32 mouse cellular contexts compared by ENCODE assay signal in genomic region chr8:72208582-72208981, GRCm38 (mm10). TPM values are rescaled to one million over a fixed set of nuclear protein-coding genes. Genes with fewer than 3 reads are reported as not detected.
A peak's percentile ranks its signal among the peaks of the same experiment; 100 is the strongest.
DNase-seq lines count a peak whose midpoint lies in the region; ATAC-seq and TF ChIP-seq lines count a peak whose summit lies in the region.
"Had no signal": no experiment of that assay in that cellular context is flagged by ENCODE, and none has a peak within 500 bp of the region (broad histone marks: within the 10 kb centered on the region; RNA-seq: fewer than 3 reads in every experiment).

No protein-coding gene starts in this region.

- H3K79me2 ChIP-seq in liver, adult 2 months (ENCODE audit: control insufficient read depth, insufficient read depth, low read length): no peaks in the 10 kb centered on the region

- TF ChIP-seq POLR2A in liver, adult 2 months (IDR thresholded peaks at IDR 0.05; ENCODE audit: extremely low read depth, insufficient read depth, low read length): no peak

- H3K27me3 ChIP-seq in liver, adult 2 months (ENCODE audit: control insufficient read depth, insufficient read depth, low read length): no peaks in the 10 kb centered on the region
- H3K27me3 ChIP-seq: CH12.LX; embryonic facial prominence, embryonic 13.5 days; embryonic facial prominence, embryonic 15.5 days had no signal

- peak overlapping the region; percentile 57; the same call in 1 of the 2 replicates for H3K27ac ChIP-seq in liver, adult 2 months (replicated peaks; ENCODE audit: insufficient read depth, low read depth, low read length)
- H3K27ac ChIP-seq: embryonic facial prominence, embryonic 13.5 days; embryonic facial prominence, embryonic 15.5 days; forebrain, embryonic 10.5 days; forebrain, embryonic 12.5 days had no signal

- H3K4me3 ChIP-seq in liver, adult 2 months (ENCODE audit: insufficient read depth, low read depth, low read length): no peak overlapping the region
- H3K4me3 ChIP-seq: embryonic facial prominence, embryonic 13.5 days; embryonic facial prominence, embryonic 15.5 days; erythroblast, embryonic 14.5 days; forebrain, embryonic 10.5 days; forebrain, embryonic 12.5 days had no signal

- no peak for TF ChIP-seq CTCF in liver, adult 2 months (IDR thresholded peaks at IDR 0.05; ENCODE audit: low read depth, low read length)

- WGBS in liver, adult 2 months: 48% methylated on average over 1 of the region's 1 CpGs

- ATAC-seq in granulocyte monocyte progenitor cell, adult 5-6 weeks (replicated peaks; ENCODE audit: poor library complexity, severe bottlenecking): peak; percentile 64
- ATAC-seq in megakaryocyte progenitor cell, adult 5-6 weeks (replicated peaks; ENCODE audit: poor library complexity): 0 out of 2 replicates have a peak, but pooled peaks have one; percentile 15
- no peak for ATAC-seq in frontal cortex, adult (ENCODE audit: low TSS enrichment)
- ATAC-seq: activated CD4-positive, CD25-positive, alpha-beta regulatory T cell, adult 4 months; CD4-positive, CD25-positive, alpha-beta regulatory T cell, adult 4 months; forebrain, embryonic 14.5 days; forebrain, embryonic 16.5 days; Patski had no signal

- H3K9ac ChIP-seq in liver, adult 2 months (ENCODE audit: low read depth, low read length): no peak overlapping the region
- H3K9ac ChIP-seq: embryonic facial prominence, embryonic 13.5 days; embryonic facial prominence, embryonic 15.5 days; forebrain, embryonic 12.5 days had no signal

- DNase-seq in liver, adult 2 months (ENCODE audit: extremely low read depth, low read depth, low spot score): peak; percentile 56
- DNase-seq in liver (no peak), 416B (ENCODE audit: low read depth) (peak; percentile 61)
- DNase-seq in embryo, embryonic 9.5 days (ENCODE audit: extremely low spot score): no peak
- no peak for DNase-seq in layer of hippocampus, postnatal 10 days (ENCODE audit: low spot score in 2 of 2)
- DNase-seq: adrenal gland, adult 8-10 months; adrenal gland, postnatal 14 days; adrenal gland, postnatal 36 days; B cell, adult 2 months; cerebellum, adult 11-12 months; cerebellum, adult 2 months; cerebellum, adult 9-10 months; cerebellum, postnatal 10 days; cerebellum, postnatal 25 days had no signal

- H3K36me3 ChIP-seq in liver, adult 2 months (ENCODE audit: control insufficient read depth, insufficient read depth, low read length): no peaks in the 10 kb centered on the region
- H3K36me3 ChIP-seq: embryonic facial prominence, embryonic 13.5 days; embryonic facial prominence, embryonic 15.5 days; forebrain, embryonic 10.5 days; forebrain, embryonic 12.5 days; G1E had no signal

- peaks cover 1% of the 10 kb centered on the region; the same call in 1 of the 2 replicates for H3K4me1 ChIP-seq in liver, adult 2 months (ENCODE audit: control insufficient read depth, insufficient read depth, low read length)
- H3K4me1 ChIP-seq: embryonic facial prominence, embryonic 13.5 days; embryonic facial prominence, embryonic 15.5 days; forebrain, embryonic 10.5 days; forebrain, embryonic 12.5 days had no signal

RNA-seq across cellular contexts. Expression of gene Cib3, which starts 4.1 kb away (rescaled TPM):
- total RNA-seq in liver, adult 2 months (2014; rRNA removed): 1.1 and 2.6 TPM in 2 replicates
- 0.60 and 1.5 TPM in 2 replicates for polyA plus RNA-seq in liver, adult 2 months (2012; rRNA removed)
- 0.64 TPM in 1 of 2 replicates, not detected in the other for total RNA-seq in granulocyte monocyte progenitor cell, adult 5-6 weeks (2014; fragmentation: Nextera tagmentation)
- total RNA-seq in granulocyte monocyte progenitor cell, adult 5-6 weeks (2017): not detected in 2 replicates
- not detected in 2 replicates for total RNA-seq in megakaryocyte progenitor cell, adult 5-6 weeks (2015)
- not detected in 2 replicates for total RNA-seq in megakaryocyte progenitor cell, adult 5-6 weeks (2017)
- not detected for total RNA-seq in layer of hippocampus, postnatal 10 days (2021)
- total RNA-seq: adrenal gland, adult 18-20 months; adrenal gland, postnatal 14 days; CH12.LX; G1E had no signal
- polyA plus RNA-seq: cerebellum, adult 2 months; cortical plate, adult 2 months; embryonic facial prominence, embryonic 11.5 days; embryonic facial prominence, embryonic 13.5 days; erythroblast, embryonic 14.5 days; forebrain, embryonic 10.5 days; forebrain, embryonic 12.5 days; forebrain, embryonic 14.5 days; forebrain, embryonic 16.5 days; G1E; Patski had no signal

RNA-seq across cellular contexts. Expression of gene Gm11034, which starts 4.9 kb away (rescaled TPM):
- total RNA-seq in liver, adult 2 months (2014; rRNA removed): not detected in 2 replicates
- not detected in 2 replicates for polyA plus RNA-seq in liver, adult 2 months (2012; rRNA removed)
- total RNA-seq in granulocyte monocyte progenitor cell, adult 5-6 weeks (2014; fragmentation: Nextera tagmentation): not detected in 2 replicates
- total RNA-seq in granulocyte monocyte progenitor cell, adult 5-6 weeks (2017): not detected in 2 replicates
- total RNA-seq in megakaryocyte progenitor cell, adult 5-6 weeks (2015): not detected in 2 replicates
- not detected in 2 replicates for total RNA-seq in megakaryocyte progenitor cell, adult 5-6 weeks (2017)
- total RNA-seq in layer of hippocampus, postnatal 10 days (2021): not detected
- total RNA-seq: adrenal gland, adult 18-20 months; adrenal gland, adult 8-10 months; adrenal gland, postnatal 14 days; adrenal gland, postnatal 36 days; CH12.LX; G1E had no signal
- polyA plus RNA-seq: activated CD4-positive, CD25-positive, alpha-beta regulatory T cell, adult 4 months; CD4-positive, CD25-positive, alpha-beta regulatory T cell, adult 4 months; cerebellum, adult 2 months; cortical plate, adult 2 months; embryonic facial prominence, embryonic 11.5 days; embryonic facial prominence, embryonic 13.5 days; embryonic facial prominence, embryonic 15.5 days; erythroblast, embryonic 14.5 days; forebrain, embryonic 10.5 days; forebrain, embryonic 12.5 days; forebrain, embryonic 14.5 days; forebrain, embryonic 16.5 days; G1E; Patski had no signal

RNA-seq across cellular contexts. Expression of gene Fam32a, which starts 10.9 kb away (rescaled TPM):
- total RNA-seq in liver, adult 2 months (2014; rRNA removed): 28.6 and 29.5 TPM in 2 replicates
- polyA plus RNA-seq in liver, adult 2 months (2012; rRNA removed): 18.8 and 28.4 TPM in 2 replicates
- total RNA-seq in granulocyte monocyte progenitor cell, adult 5-6 weeks (2014; fragmentation: Nextera tagmentation): 47.5 and 52.6 TPM in 2 replicates
- 42.1 and 42.9 TPM in 2 replicates for total RNA-seq in granulocyte monocyte progenitor cell, adult 5-6 weeks (2017)
- 40.5 and 44.9 TPM in 2 replicates for total RNA-seq in megakaryocyte progenitor cell, adult 5-6 weeks (2015)
- 37.5 and 39.1 TPM in 2 replicates for total RNA-seq in megakaryocyte progenitor cell, adult 5-6 weeks (2017)
- total RNA-seq in layer of hippocampus, postnatal 10 days (2021): 10 to 100 TPM; 62.5 to 65.8 TPM

RNA-seq across cellular contexts. Expression of gene Hsh2d, which starts 19.1 kb away (rescaled TPM):
- total RNA-seq in liver, adult 2 months (2014; rRNA removed): 0.07 and 0.18 TPM in 2 replicates
- polyA plus RNA-seq in liver, adult 2 months (2012; rRNA removed): 0.07 and 0.11 TPM in 2 replicates
- 6.2 and 14.0 TPM in 2 replicates for total RNA-seq in granulocyte monocyte progenitor cell, adult 5-6 weeks (2014; fragmentation: Nextera tagmentation)
- total RNA-seq in granulocyte monocyte progenitor cell, adult 5-6 weeks (2017): 2.6 and 3.1 TPM in 2 replicates
- total RNA-seq in megakaryocyte progenitor cell, adult 5-6 weeks (2015): 6.6 and 8.7 TPM in 2 replicates
- 4.5 and 5.9 TPM in 2 replicates for total RNA-seq in megakaryocyte progenitor cell, adult 5-6 weeks (2017)
- total RNA-seq in layer of hippocampus, postnatal 10 days (2021): under 1 TPM in 1 of 2 experiments, not detected in 1; 0.27 TPM
- total RNA-seq: adrenal gland, adult 18-20 months; adrenal gland, postnatal 14 days; adrenal gland, postnatal 36 days had no signal
- polyA plus RNA-seq: embryonic facial prominence, embryonic 11.5 days; embryonic facial prominence, embryonic 13.5 days; embryonic facial prominence, embryonic 15.5 days; forebrain, embryonic 12.5 days; forebrain, embryonic 14.5 days; forebrain, embryonic 16.5 days had no signal

RNA-seq across cellular contexts. Expression of gene Ap1m1, which starts 31.2 kb away (rescaled TPM):
- 7.9 and 14.9 TPM in 2 replicates for total RNA-seq in liver, adult 2 months (2014; rRNA removed)
- 38.9 and 39.4 TPM in 2 replicates for polyA plus RNA-seq in liver, adult 2 months (2012; rRNA removed)
- total RNA-seq in granulocyte monocyte progenitor cell, adult 5-6 weeks (2014; fragmentation: Nextera tagmentation): 80.1 and 117 TPM in 2 replicates
- total RNA-seq in granulocyte monocyte progenitor cell, adult 5-6 weeks (2017): 49.1 and 59.8 TPM in 2 replicates
- total RNA-seq in megakaryocyte progenitor cell, adult 5-6 weeks (2015): 88.1 and 90.6 TPM in 2 replicates
- total RNA-seq in megakaryocyte progenitor cell, adult 5-6 weeks (2017): 52.4 and 65.4 TPM in 2 replicates
- total RNA-seq in layer of hippocampus, postnatal 10 days (2021): 100 to 1,000 TPM; 108 to 109 TPM

Comparison
In these comparisons a context has a peak if more than half of its experiments do, and no peak if none do; other contexts are left out.
1. DNase-seq: peak in liver, adult 2 months (single experiment) and 416B (single experiment); none in liver (single experiment), embryo, embryonic 9.5 days (single experiment) and layer of hippocampus, postnatal 10 days (0 of 2).